Mouse (Mus musculus) ES-Bruce4 (cell line): ENCODE data around the gene Gm44973. TPM values are rescaled to one million over a fixed set of nuclear protein-coding genes. Genes with fewer than 3 reads are reported as not detected.

Experiments used
- H3K27ac ChIP-seq: 2 replicates; pipeline ENCODE4 v1.5.1; 2012; ENCODE audit warnings: low read length, inconsistent platforms; ENCODE audit not compliant: insufficient read depth
- H3K27me3 ChIP-seq: 2 replicates; pipeline ENCODE4 v1.6.1; 2012; ENCODE audit warnings: mild to moderate bottlenecking, low read length, inconsistent platforms; ENCODE audit not compliant: control insufficient read depth, poor library complexity, insufficient read depth, severe bottlenecking
- H3K36me3 ChIP-seq: 2 replicates; pipeline ENCODE4 v1.6.1; 2012; ENCODE audit warnings: inconsistent platforms, mild to moderate bottlenecking, low read length, moderate library complexity; ENCODE audit not compliant: control insufficient read depth, poor library complexity, insufficient read depth, severe bottlenecking
- H3K4me1 ChIP-seq: one replicate; pipeline ENCODE4 v1.8.1; 2011; ENCODE audit warnings: low read length; ENCODE audit not compliant: control insufficient read depth, insufficient read depth
- H3K4me3 ChIP-seq: 2 replicates; pipeline ENCODE4 v1.5.1; 2011; ENCODE audit warnings: low read depth, mild to moderate bottlenecking, low read length
- H3K9ac ChIP-seq: 2 replicates; pipeline ENCODE4 v1.6.1; 2012; ENCODE audit warnings: low read depth, mild to moderate bottlenecking, inconsistent platforms; ENCODE audit not compliant: poor library complexity, severe bottlenecking
- H3K9me3 ChIP-seq: replicated peaks from 2 replicates; pipeline ENCODE4 v1.6.1; 2012; ENCODE audit warnings: mild to moderate bottlenecking, low read length, inconsistent platforms; ENCODE audit not compliant: control insufficient read depth, poor library complexity, insufficient read depth, severe bottlenecking
- CTCF ChIP-seq: IDR thresholded peaks from one replicate; pipeline ENCODE4 v1.8.1; 2011; ENCODE audit warnings: low read depth, low read length
- EP300 ChIP-seq: IDR thresholded peaks from 2 replicates; pipeline ENCODE4 v1.6.1; 2011; ENCODE audit warnings: low read depth, low read length; ENCODE audit not compliant: insufficient read depth
- POLR2A ChIP-seq: IDR thresholded peaks from one replicate; pipeline ENCODE4 v1.8.1; 2011; ENCODE audit warnings: low read length; ENCODE audit not compliant: insufficient read depth
- polyA plus RNA-seq: library from polyadenylated mRNA; stranded (reverse); fragments of >200 nt; gene quantifications from 2 replicates; pipeline ENCODE4 v1.2.4, GENCODE M21; 2011; ENCODE audit warnings: low read depth; ENCODE audit not compliant: missing spikeins, insufficient read depth, insufficient read length

The Gm44973 gene
- not detected in 2 replicates for polyA plus RNA-seq

GRCm38 (mm10) chr7:5015118-5016001 is at the start of gene Gm44973:
TSS of gene Gm44973 (plus strand) at chr7:5015496.
- TF ChIP-seq EP300, result no peak
- TF ChIP-seq POLR2A, result peak; percentile 30
- peaks cover 9% of the 10 kb centered on the region for H3K4me1 ChIP-seq
- H3K27me3 ChIP-seq, result no peaks in the 10 kb centered on the region
- peak within 1 kb of the TSS; percentile 94 for H3K27ac ChIP-seq
- H3K4me3 ChIP-seq, result peak within 1 kb of the TSS; percentile 92
- no peaks in the 10 kb centered on the region for H3K9me3 ChIP-seq
- peak within 1 kb of the TSS; percentile 91 for H3K9ac ChIP-seq
- peaks cover 18% of the 10 kb centered on the region for H3K36me3 ChIP-seq

- no peaks in the 10 kb centered on the region for H3K4me1 ChIP-seq
- no peak within 1 kb of the TSS for H3K9ac ChIP-seq
- no peaks in the 10 kb centered on the region for H3K27me3 ChIP-seq
- no peaks in the 10 kb centered on the region for H3K9me3 ChIP-seq
- no peak within 1 kb of the TSS for H3K4me3 ChIP-seq
- H3K36me3 ChIP-seq, result no peaks in the 10 kb centered on the region
- TF ChIP-seq POLR2A (no peak), EP300 (no peak), CTCF (no peak)
- no peak within 1 kb of the TSS for H3K27ac ChIP-seq
These were observed 44.2 kb upstream of the Gm44973 start, which contains the start of gene Sbk3 for GRCm38 (mm10) chr7:4971068-4971467. TSS of gene Sbk3 (minus strand) at chr7:4971168.

DNA sequence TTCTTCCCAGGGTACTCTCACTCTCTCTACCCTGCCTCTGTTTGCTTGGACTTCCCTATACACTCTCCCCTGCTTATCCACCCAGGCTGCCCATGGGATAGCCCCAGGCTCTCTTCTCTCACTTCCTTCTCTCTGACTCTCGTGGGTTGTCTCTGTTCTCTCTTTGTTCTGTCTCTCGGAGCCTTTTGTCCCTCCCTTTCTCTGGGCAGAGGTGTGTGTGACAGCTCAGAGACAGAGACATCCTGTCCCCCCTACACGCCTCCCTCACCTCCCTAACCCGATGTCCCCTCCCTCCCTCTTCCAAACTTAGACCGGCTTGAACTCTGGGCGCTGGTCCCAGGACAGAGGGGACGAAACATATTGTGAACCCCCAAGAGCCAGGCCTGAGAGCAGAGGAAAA is 43.6 kb upstream of the Gm44973 start:
- H3K9me3 ChIP-seq, result no peaks in the 10 kb centered on the region
- TF ChIP-seq POLR2A, result no peak
- no peak for TF ChIP-seq EP300
- no peak for TF ChIP-seq CTCF
- no peak overlapping the region for H3K9ac ChIP-seq
- no peak overlapping the region for H3K27ac ChIP-seq
- H3K27me3 ChIP-seq, result no peaks in the 10 kb centered on the region
- H3K4me1 ChIP-seq, result no peaks in the 10 kb centered on the region
- H3K4me3 ChIP-seq, result no peak overlapping the region
- H3K36me3 ChIP-seq, result no peaks in the 10 kb centered on the region

GRCm38 (mm10) chr7:4972321-4973047 is 42.8 kb upstream of the Gm44973 start:
- no peak for TF ChIP-seq EP300
- no peak for TF ChIP-seq CTCF
- no peak for TF ChIP-seq POLR2A
- no peak overlapping the region for H3K27ac ChIP-seq
- H3K9me3 ChIP-seq, result no peaks in the 10 kb centered on the region
- H3K36me3 ChIP-seq, result no peaks in the 10 kb centered on the region
- no peak overlapping the region for H3K4me3 ChIP-seq
- no peak overlapping the region for H3K9ac ChIP-seq
- no peaks in the 10 kb centered on the region for H3K27me3 ChIP-seq
- no peaks in the 10 kb centered on the region for H3K4me1 ChIP-seq

DNA sequence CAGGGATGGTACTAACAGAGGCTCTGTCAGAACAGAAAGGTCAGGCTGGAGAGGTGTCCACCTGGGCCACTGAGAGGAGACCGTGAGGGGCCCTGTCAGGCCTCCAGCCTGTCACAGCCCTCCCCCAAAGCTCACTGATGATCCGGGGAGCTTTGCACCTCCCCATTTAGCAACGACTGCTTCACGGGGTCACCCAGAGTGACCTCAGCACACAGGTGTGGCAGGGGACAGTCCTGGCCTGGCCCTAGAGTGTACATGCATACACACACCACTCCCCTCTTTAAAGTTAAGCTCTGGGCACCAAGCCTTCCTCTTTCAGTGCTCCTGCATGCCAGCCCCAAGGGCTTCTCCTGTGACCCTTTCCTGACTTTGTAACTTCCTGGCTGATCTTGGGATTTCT is 39.8 kb upstream of the Gm44973 start:
- Histone ChIP-seq H3K4me3 (no peak overlapping the region), H3K36me3 (no peaks in the 10 kb centered on the region), H3K27me3 (no peaks in the 10 kb centered on the region), H3K9me3 (no peaks in the 10 kb centered on the region), H3K4me1 (no peaks in the 10 kb centered on the region), H3K9ac (no peak overlapping the region), H3K27ac (no peak overlapping the region)
- TF ChIP-seq EP300, result no peak

DNA sequence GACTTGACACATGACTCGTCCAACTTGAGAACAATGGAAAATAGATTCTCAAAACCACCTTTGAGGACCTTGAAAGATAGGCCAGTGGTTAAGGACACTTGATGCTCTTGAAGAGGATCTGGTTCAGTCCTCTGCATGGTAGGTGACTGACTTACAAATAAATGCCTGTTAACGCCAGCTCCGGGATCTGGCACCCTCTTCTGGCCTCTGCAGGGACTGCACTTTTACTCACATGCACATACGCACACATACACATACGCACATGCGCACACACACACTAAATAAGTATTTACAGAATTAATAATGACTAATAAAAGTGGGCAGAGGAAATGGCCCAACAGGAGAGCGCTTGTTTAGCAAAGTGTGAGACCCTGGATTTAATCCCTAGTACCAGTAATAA is 38.5 kb upstream of the Gm44973 start:
- Histone ChIP-seq H3K27ac (no peak overlapping the region), H3K27me3 (no peaks in the 10 kb centered on the region), H3K9me3 (no peaks in the 10 kb centered on the region), H3K4me3 (no peak overlapping the region), H3K4me1 (no peaks in the 10 kb centered on the region), H3K9ac (no peak overlapping the region), H3K36me3 (no peaks in the 10 kb centered on the region)
- TF ChIP-seq CTCF, result peak; percentile 50
- no peak for TF ChIP-seq POLR2A
